Mouse (Mus musculus) C2C12 (cell line): ENCODE results near the gene Itpr3. TPM values are rescaled to one million over a fixed set of nuclear protein-coding genes. Genes with fewer than 3 reads are reported as not detected.

Source experiments
- H3K27me3 ChIP-seq: one replicate; pipeline ENCODE4 v1.6.1; 2011; ENCODE audit not compliant: control insufficient read depth, insufficient read depth, insufficient read length
- H3K36me3 ChIP-seq: one replicate; pipeline ENCODE4 v1.6.1; 2011; ENCODE audit not compliant: control insufficient read depth, insufficient read depth
- H3K4me3 ChIP-seq: one replicate; pipeline ENCODE4 v1.5.1; 2011; ENCODE audit warnings: mild to moderate bottlenecking, control low read depth; ENCODE audit not compliant: poor library complexity, insufficient read depth, severe bottlenecking
- H3K79me2 ChIP-seq: one replicate; pipeline ENCODE4 v1.6.1; 2011; ENCODE audit not compliant: control insufficient read depth, insufficient read depth
- H3K79me3 ChIP-seq: one replicate; pipeline ENCODE4 v1.6.1; 2011; ENCODE audit warnings: low read depth, control low read depth
- H3ac ChIP-seq: one replicate; pipeline ENCODE3; 2011; ENCODE audit warnings: low read depth; ENCODE audit not compliant: control insufficient read depth, insufficient read length
- CEBPB ChIP-seq: IDR thresholded peaks from one replicate; pipeline ENCODE4 v1.6.1; 2011; ENCODE audit warnings: low read depth, mild to moderate bottlenecking, control low read depth, moderate library complexity
- CTCF ChIP-seq: IDR thresholded peaks from one replicate; pipeline ENCODE4 v1.5.1; 2011; ENCODE audit not compliant: control insufficient read depth, insufficient read depth, insufficient read length
- FOSL1 ChIP-seq: IDR thresholded peaks from one replicate; pipeline ENCODE4 v1.8.0; 2011; ENCODE audit warnings: mild to moderate bottlenecking, low read length; ENCODE audit not compliant: poor library complexity, insufficient read depth, severe bottlenecking
- MAX ChIP-seq: IDR thresholded peaks from one replicate; pipeline ENCODE4 v1.6.1; 2011; ENCODE audit warnings: mild to moderate bottlenecking, control low read depth
- MYOD1 ChIP-seq: IDR thresholded peaks from one replicate; pipeline ENCODE4 v1.6.1; 2011; ENCODE audit warnings: low read depth; ENCODE audit not compliant: control insufficient read depth, insufficient read length
- MYOG ChIP-seq: IDR thresholded peaks from one replicate; pipeline ENCODE4 v1.6.1; 2011; ENCODE audit not compliant: control insufficient read depth, insufficient read length; ENCODE audit errors: extremely low read depth
- USF1 ChIP-seq: IDR thresholded peaks from one replicate; pipeline ENCODE4 v1.6.1; 2011; ENCODE audit warnings: low read depth, mild to moderate bottlenecking, control low read depth, moderate library complexity
- polyA plus RNA-seq: library from polyadenylated mRNA; unstranded; fragments of >200 nt; fragmentation: generic; extraction: Trizol; gene quantifications from one replicate; pipeline ENCODE4 v1.2.1, GENCODE M21; 2012; ENCODE audit warnings: missing spikeins

The Itpr3 gene
- polyA plus RNA-seq, 1 experiment = 20.0 TPM

DNA sequence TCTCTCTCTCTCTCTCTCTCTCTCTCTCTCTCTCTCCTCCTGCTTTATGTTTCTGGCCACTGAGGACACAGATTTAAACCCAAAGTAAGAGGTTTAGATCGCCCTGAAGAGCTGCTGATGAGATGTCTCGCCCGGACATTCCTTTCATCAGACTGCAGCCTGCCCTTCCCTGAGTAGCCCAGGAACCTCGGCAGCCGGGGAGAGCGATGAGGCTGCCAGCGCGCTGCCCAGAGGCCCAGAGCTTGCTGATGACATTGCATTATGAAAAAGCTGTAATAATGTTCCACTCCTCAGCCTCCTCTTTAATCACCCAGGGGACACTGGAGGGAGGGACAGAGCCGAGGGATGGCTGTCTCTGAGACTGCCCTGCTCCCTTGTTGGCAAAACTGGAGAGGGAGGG, 83.2 kb downstream of the Itpr3 start:
- TF ChIP-seq USF1 (no peak), MAX (no peak), MYOD1 (no peak), MYOG (no peak), CTCF (no peak), FOSL1 (no peak), CEBPB (no peak)
- H3K36me3 ChIP-seq = no peaks in the 10 kb centered on the region
- H3K27me3 ChIP-seq = no peaks in the 10 kb centered on the region
- no peaks in the 10 kb centered on the region for H3K79me3 ChIP-seq
- H3ac ChIP-seq = no peak overlapping the region
- H3K79me2 ChIP-seq = no peaks in the 10 kb centered on the region
- H3K4me3 ChIP-seq = no peak overlapping the region

DNA sequence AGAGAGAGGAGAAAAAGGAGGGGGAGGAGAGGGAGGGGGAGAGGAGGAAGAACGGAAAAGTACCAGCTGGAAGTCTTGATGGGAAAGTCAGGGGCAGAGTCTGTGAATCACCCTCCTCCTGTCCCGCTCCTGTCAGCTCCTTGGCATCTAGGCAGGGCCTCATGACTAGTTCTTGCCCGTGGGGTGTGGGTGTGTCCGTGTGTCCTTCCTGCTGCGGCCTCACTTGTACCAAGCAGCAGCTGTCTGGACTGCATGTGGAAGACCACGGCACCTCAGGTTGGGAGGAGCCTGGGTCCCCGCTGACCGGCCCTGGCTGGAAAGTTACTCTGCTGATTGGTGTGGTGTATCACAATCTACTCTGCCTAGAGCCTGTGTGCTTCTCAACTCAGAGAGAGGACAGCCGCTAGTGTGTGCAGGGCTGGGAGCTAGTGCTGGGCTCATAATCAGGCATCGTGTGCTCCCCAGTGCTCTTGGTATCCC, 84.9 kb downstream of the Itpr3 start:
- Histone ChIP-seq H3ac (no peak overlapping the region), H3K79me2 (no peaks in the 10 kb centered on the region), H3K36me3 (no peaks in the 10 kb centered on the region), H3K79me3 (no peaks in the 10 kb centered on the region), H3K27me3 (no peaks in the 10 kb centered on the region), H3K4me3 (no peak overlapping the region)
- TF ChIP-seq MYOG (no peak), MYOD1 (peak; percentile 78), FOSL1 (no peak), MAX (peak; percentile 87), USF1 (no peak), CEBPB (no peak), CTCF (no peak)

DNA sequence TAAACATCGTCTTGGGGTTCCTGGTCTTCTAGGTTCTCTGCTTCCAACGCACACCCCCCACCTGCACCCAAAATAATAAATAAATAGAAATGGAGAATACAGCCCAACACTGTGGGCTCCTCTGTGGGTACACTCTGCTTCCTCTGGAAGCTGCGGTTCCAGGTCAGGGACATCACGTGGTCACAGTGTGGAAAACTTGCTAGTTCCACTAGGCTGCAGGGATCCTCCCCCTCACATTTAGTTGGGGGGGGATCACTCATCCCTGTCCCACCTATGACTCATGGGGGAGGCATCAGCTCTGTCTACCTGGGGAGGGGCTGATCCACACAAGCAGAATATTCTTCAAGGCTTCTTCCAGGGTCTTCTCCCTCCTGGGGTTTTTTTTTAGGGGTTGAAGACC, 87.0 kb downstream of the Itpr3 start:
- H3ac ChIP-seq = no peak overlapping the region
- TF ChIP-seq USF1 (peak; percentile 52), MYOD1 (no peak)
- H3K27me3 ChIP-seq = no peaks in the 10 kb centered on the region
- H3K36me3 ChIP-seq = no peaks in the 10 kb centered on the region
- H3K79me3 ChIP-seq = no peaks in the 10 kb centered on the region
- no peaks in the 10 kb centered on the region for H3K79me2 ChIP-seq
- H3K4me3 ChIP-seq = no peak overlapping the region

DNA sequence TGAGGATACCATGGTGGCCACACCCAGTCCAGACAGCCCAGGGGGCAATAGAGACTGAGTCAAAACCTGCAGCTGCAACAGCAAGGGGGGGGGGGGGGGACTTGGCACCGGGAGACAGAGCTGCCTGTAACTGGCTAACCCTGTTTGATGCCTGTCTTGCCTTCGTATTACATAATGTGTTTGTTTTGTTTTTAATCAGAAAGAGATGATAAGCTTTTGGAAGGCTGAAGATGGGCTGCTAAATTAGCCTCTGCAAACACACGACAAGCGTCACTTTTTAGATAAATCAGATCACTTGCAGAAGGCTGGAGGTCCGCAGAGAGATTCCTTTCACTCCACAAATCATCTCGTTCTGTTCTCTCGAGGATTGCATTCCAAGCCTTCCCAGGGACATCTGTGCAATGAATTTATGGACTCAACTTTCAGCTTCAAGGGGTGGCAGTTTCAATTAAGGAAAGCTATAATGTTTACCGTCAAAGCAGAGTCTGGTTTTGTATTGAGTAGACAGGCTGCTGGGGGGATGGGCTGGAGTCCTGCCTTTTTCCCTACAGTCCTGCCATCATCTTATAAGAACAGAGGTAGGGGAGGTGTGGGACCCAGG, 89.3 kb downstream of the Itpr3 start:
- Histone ChIP-seq H3K4me3 (no peak overlapping the region), H3K79me2 (no peaks in the 10 kb centered on the region), H3K79me3 (no peaks in the 10 kb centered on the region), H3ac (no peak overlapping the region), H3K27me3 (no peaks in the 10 kb centered on the region), H3K36me3 (no peaks in the 10 kb centered on the region)
- TF ChIP-seq MYOG (no peak), MYOD1 (no peak), CTCF (no peak), MAX (no peak), USF1 (no peak), FOSL1 (no peak), CEBPB (no peak)

DNA sequence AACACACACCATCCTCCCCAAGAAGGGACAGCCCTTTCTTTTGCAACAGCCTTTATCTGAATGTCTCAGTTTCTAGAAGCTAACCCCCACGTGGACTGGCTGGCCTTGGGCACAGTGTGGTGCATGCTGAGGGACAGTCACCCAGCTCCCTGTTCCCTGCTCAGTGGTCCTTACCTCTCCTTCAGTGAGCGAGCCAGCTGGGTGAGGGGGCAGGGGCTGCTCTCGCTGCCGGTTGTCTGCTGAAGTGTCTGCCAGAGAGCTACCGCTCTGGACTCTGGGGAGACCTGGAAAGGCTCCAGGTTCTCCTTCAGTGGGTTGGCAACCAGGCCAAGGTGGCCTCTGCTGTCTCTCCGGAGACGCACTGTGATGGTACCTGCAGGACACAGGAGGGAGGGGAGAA, 93.8 kb downstream of the Itpr3 start:
- TF ChIP-seq MAX = no peak
- no peak for TF ChIP-seq MYOG
- TF ChIP-seq MYOD1 = no peak
- no peak for TF ChIP-seq USF1
- TF ChIP-seq CEBPB = no peak
- no peak for TF ChIP-seq CTCF
- TF ChIP-seq FOSL1 = no peak
- H3K36me3 ChIP-seq = no peaks in the 10 kb centered on the region

DNA sequence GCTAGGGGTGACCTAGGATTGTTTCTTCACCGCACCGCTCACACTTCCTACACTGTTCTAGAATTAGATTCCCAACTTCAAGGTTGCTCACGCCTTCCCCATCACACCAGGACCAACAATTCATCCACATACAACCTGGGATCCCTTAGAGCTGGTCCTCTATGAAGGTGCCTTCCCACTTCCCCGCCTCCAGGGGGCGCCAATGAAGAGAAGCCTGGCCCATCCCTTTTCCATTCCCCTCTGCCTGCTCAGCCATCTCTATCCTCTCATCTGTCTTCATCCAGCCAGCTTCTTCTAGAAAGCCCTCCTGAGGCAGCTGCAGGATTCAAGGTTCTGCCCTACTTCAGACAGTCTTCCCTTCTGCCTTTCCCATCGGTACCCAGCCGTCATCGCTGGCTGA, 94.3 kb downstream of the Itpr3 start:
- H3K79me3 ChIP-seq = no peaks in the 10 kb centered on the region
- no peak overlapping the region for H3ac ChIP-seq
- no peak overlapping the region for H3K4me3 ChIP-seq
- no peaks in the 10 kb centered on the region for H3K79me2 ChIP-seq
- TF ChIP-seq CTCF = peak; percentile 10
- no peak for TF ChIP-seq MYOD1
- TF ChIP-seq MYOG = no peak
- no peak for TF ChIP-seq MAX
- no peak for TF ChIP-seq USF1
- no peak for TF ChIP-seq FOSL1
- TF ChIP-seq CEBPB = no peak
- no peaks in the 10 kb centered on the region for H3K36me3 ChIP-seq
- H3K27me3 ChIP-seq = no peaks in the 10 kb centered on the region

More for the DNA sequence above, 93.8 kb downstream of the Itpr3 start:
- no peaks in the 10 kb centered on the region for H3K79me2 ChIP-seq
- H3ac ChIP-seq = no peak overlapping the region
- H3K27me3 ChIP-seq = no peaks in the 10 kb centered on the region
- no peaks in the 10 kb centered on the region for H3K79me3 ChIP-seq
- H3K4me3 ChIP-seq = no peak overlapping the region
